Mouse (Mus musculus): ENCODE data around the gene Sprn. TPM values are rescaled to one million over a fixed set of nuclear protein-coding genes. Genes with fewer than 3 reads are reported as not detected.

Gene Sprn
- polyA plus RNA-seq, 1 experiment from 2014 or later: 2.8 TPM

- WGBS: 84% methylated on average over 2 of the region's 2 CpGs
These were observed 34.2 kb downstream of the Sprn start for GRCm38 (mm10) chr7:140120484-140120883.

GRCm38 (mm10) chr7:140116329-140117054 is 38.2 kb downstream of the Sprn start, which contains the start of gene Echs1:
Echs1 (minus strand) TSS chr7:140116476.
- ATAC-seq (ENCODE audit: low FRiP score, low read depth): peak; percentile 95
- H3K4me2 ChIP-seq (replicated peaks): peak within 1 kb of the TSS; percentile 90

More at GRCm38 (mm10) chr7:140120484-140120883, 34.2 kb downstream of the Sprn start:
- Histone ChIP-seq H3K27ac (replicated peaks) (no peak overlapping the region), H3K27me3 (no peaks in the 10 kb centered on the region; the same call in 1 of the 2 replicates), H3K4me2 (replicated peaks) (no peak overlapping the region), H3K36me3 (no peaks in the 10 kb centered on the region), H3K4me1 (peaks cover 8% of the 10 kb centered on the region), H3K9ac (replicated peaks) (no peak overlapping the region), H3K9me3 (no peaks in the 10 kb centered on the region), H3K4me3 (no peak overlapping the region)
- no peak for ATAC-seq (ENCODE audit: low FRiP score, low read depth)

GRCm38 (mm10) chr7:140115583-140116328 is 38.9 kb downstream of the Sprn start, which contains the start of gene Paox:
Paox (plus strand) TSS chr7:140115799.
- ATAC-seq (ENCODE audit: low FRiP score, low read depth): peak; percentile 51
- H3K27ac ChIP-seq (replicated peaks): peak within 1 kb of the TSS; percentile 64

More at GRCm38 (mm10) chr7:140116329-140117054, 38.2 kb downstream of the Sprn start, which contains the start of gene Echs1:
- peak within 1 kb of the TSS; percentile 66 for H3K4me3 ChIP-seq
- H3K9me3 ChIP-seq: no peaks in the 10 kb centered on the region
- peak within 1 kb of the TSS; percentile 80 for H3K9ac ChIP-seq (replicated peaks)
- peaks cover 14% of the 10 kb centered on the region for H3K36me3 ChIP-seq
- 4% methylated on average over 28 of the region's 28 CpGs for WGBS
- H3K27me3 ChIP-seq: no peaks in the 10 kb centered on the region
- peaks cover 6% of the 10 kb centered on the region for H3K4me1 ChIP-seq
- peak within 1 kb of the TSS; percentile 64 for H3K27ac ChIP-seq (replicated peaks)

GRCm38 (mm10) chr7:140111943-140112342 is 42.7 kb downstream of the Sprn start:
- no peaks in the 10 kb centered on the region for H3K27me3 ChIP-seq
- no peak overlapping the region for H3K9ac ChIP-seq (replicated peaks)
- peaks cover 6% of the 10 kb centered on the region for H3K4me1 ChIP-seq
- peaks cover 58% of the 10 kb centered on the region for H3K36me3 ChIP-seq
- no peak overlapping the region for H3K4me2 ChIP-seq (replicated peaks)
- H3K9me3 ChIP-seq: no peaks in the 10 kb centered on the region
- no peak overlapping the region for H3K27ac ChIP-seq (replicated peaks)
- ATAC-seq (ENCODE audit: low FRiP score, low read depth): no peak
- 81% methylated on average over 3 of the region's 3 CpGs for WGBS
- H3K4me3 ChIP-seq: no peak overlapping the region

More at GRCm38 (mm10) chr7:140115583-140116328, 38.9 kb downstream of the Sprn start, which contains the start of gene Paox:
- Histone ChIP-seq H3K27me3 (no peaks in the 10 kb centered on the region), H3K4me2 (replicated peaks) (peak within 1 kb of the TSS; percentile 90), H3K9me3 (no peaks in the 10 kb centered on the region), H3K4me1 (peaks cover 6% of the 10 kb centered on the region), H3K4me3 (peak within 1 kb of the TSS; percentile 66), H3K36me3 (peaks cover 21% of the 10 kb centered on the region), H3K9ac (replicated peaks) (peak within 1 kb of the TSS; percentile 80)
- WGBS: 4% methylated on average over 23 of the region's 23 CpGs

GRCm38 (mm10) chr7:140104009-140104408 is 50.7 kb downstream of the Sprn start:
- H3K36me3 ChIP-seq: peaks cover 38% of the 10 kb centered on the region
- H3K27me3 ChIP-seq: peaks cover 15% of the 10 kb centered on the region
- no peak overlapping the region for H3K27ac ChIP-seq (replicated peaks)
- H3K9ac ChIP-seq (replicated peaks): no peak overlapping the region
- H3K4me2 ChIP-seq (replicated peaks): no peak overlapping the region
- H3K4me3 ChIP-seq: no peak overlapping the region
- peaks cover 14% of the 10 kb centered on the region for H3K4me1 ChIP-seq
- H3K9me3 ChIP-seq: no peaks in the 10 kb centered on the region
- 86% methylated on average over 4 of the region's 4 CpGs for WGBS
- no peak for ATAC-seq (ENCODE audit: low FRiP score, low read depth)

GRCm38 (mm10) chr7:140101993-140102860 is 52.5 kb downstream of the Sprn start, which contains the start of gene Fuom:
Fuom (minus strand) TSS chr7:140102441.
- H3K4me3 ChIP-seq: peak within 1 kb of the TSS; percentile 38
- no peak within 1 kb of the TSS for H3K27ac ChIP-seq (replicated peaks)
- peak; percentile 86 for ATAC-seq (ENCODE audit: low FRiP score, low read depth)
- peak within 1 kb of the TSS; percentile 65 for H3K4me2 ChIP-seq (replicated peaks)
- WGBS: 1% methylated on average over 30 of the region's 30 CpGs
- H3K36me3 ChIP-seq: peaks cover 22% of the 10 kb centered on the region
- H3K27me3 ChIP-seq: peaks cover 15% of the 10 kb centered on the region
- no peaks in the 10 kb centered on the region for H3K9me3 ChIP-seq
- peak within 1 kb of the TSS; percentile 57 for H3K9ac ChIP-seq (replicated peaks)
- peaks cover 14% of the 10 kb centered on the region for H3K4me1 ChIP-seq

GRCm38 (mm10) chr7:140101498-140101897 is 53.2 kb downstream of the Sprn start:
- Histone ChIP-seq H3K4me1 (peaks cover 14% of the 10 kb centered on the region), H3K4me2 (replicated peaks) (peak overlapping the region; percentile 65), H3K27me3 (peaks cover 15% of the 10 kb centered on the region), H3K9ac (replicated peaks) (peak overlapping the region; percentile 57), H3K4me3 (peak overlapping the region; percentile 38), H3K9me3 (no peaks in the 10 kb centered on the region), H3K27ac (replicated peaks) (no peak overlapping the region), H3K36me3 (peaks cover 15% of the 10 kb centered on the region)
- WGBS: 76% methylated on average over 10 of the region's 10 CpGs
- no peak for ATAC-seq (ENCODE audit: low FRiP score, low read depth)

Other genes starting within 250 kb of the Sprn start
- gene Utf1, start 211.1 kb downstream of the Sprn start, polyA plus RNA-seq (2016; fragmentation: Nextera tagmentation; extraction: Ambion mirVana): not detected in 2 replicates
- gene 6430531B16Rik, start 176.1 kb downstream of the Sprn start, polyA plus RNA-seq (2016; fragmentation: Nextera tagmentation; extraction: Ambion mirVana): 0.45 and 0.52 TPM in 2 replicates
- gene Adam8, start 162.3 kb downstream of the Sprn start, polyA plus RNA-seq (2016; fragmentation: Nextera tagmentation; extraction: Ambion mirVana): 3.6 and 3.9 TPM in 2 replicates
- gene Zfp511, start 118.5 kb downstream of the Sprn start, polyA plus RNA-seq (2016; fragmentation: Nextera tagmentation; extraction: Ambion mirVana): 41.9 and 45.2 TPM in 2 replicates
- gene Tubgcp2, start 118.2 kb downstream of the Sprn start, polyA plus RNA-seq (2016; fragmentation: Nextera tagmentation; extraction: Ambion mirVana): 70.6 and 72.7 TPM in 2 replicates
- gene Msx3, start 105.8 kb downstream of the Sprn start, polyA plus RNA-seq (2016; fragmentation: Nextera tagmentation; extraction: Ambion mirVana): 2.5 and 6.9 TPM in 2 replicates
- 21.4 and 22.3 TPM in 2 replicates for gene Caly, start 72.3 kb downstream of the Sprn start, polyA plus RNA-seq (2016; fragmentation: Nextera tagmentation; extraction: Ambion mirVana)
- not detected in 2 replicates for gene Prap1, start 61.5 kb downstream of the Sprn start, polyA plus RNA-seq (2016; fragmentation: Nextera tagmentation; extraction: Ambion mirVana)
- gene Fuom, start 52.4 kb downstream of the Sprn start, polyA plus RNA-seq (2016; fragmentation: Nextera tagmentation; extraction: Ambion mirVana): 14.6 and 16.1 TPM in 2 replicates
- gene Paox, start 39.1 kb downstream of the Sprn start, polyA plus RNA-seq (2016; fragmentation: Nextera tagmentation; extraction: Ambion mirVana): 9.8 and 11.3 TPM in 2 replicates
- 136 and 142 TPM in 2 replicates for gene Echs1, start 38.4 kb downstream of the Sprn start, polyA plus RNA-seq (2016; fragmentation: Nextera tagmentation; extraction: Ambion mirVana)
- gene Mtg1, start 17.3 kb downstream of the Sprn start, polyA plus RNA-seq (2016; fragmentation: Nextera tagmentation; extraction: Ambion mirVana): 26.1 and 28.8 TPM in 2 replicates
- gene Olfr522, start 9.9 kb upstream of the Sprn start, polyA plus RNA-seq (2016; fragmentation: Nextera tagmentation; extraction: Ambion mirVana): not detected in 2 replicates
- gene Olfr523, start 18.3 kb upstream of the Sprn start, polyA plus RNA-seq (2016; fragmentation: Nextera tagmentation; extraction: Ambion mirVana): not detected in 2 replicates
- not detected in 2 replicates for gene Olfr524, start 51.1 kb upstream of the Sprn start, polyA plus RNA-seq (2016; fragmentation: Nextera tagmentation; extraction: Ambion mirVana)
- not detected in 2 replicates for gene Cd163l1, start 63.4 kb upstream of the Sprn start, polyA plus RNA-seq (2016; fragmentation: Nextera tagmentation; extraction: Ambion mirVana)
- not detected in 2 replicates for gene 5830411N06Rik, start 92.4 kb upstream of the Sprn start, polyA plus RNA-seq (2016; fragmentation: Nextera tagmentation; extraction: Ambion mirVana)
- gene Olfr525, start 166.0 kb upstream of the Sprn start, polyA plus RNA-seq (2016; fragmentation: Nextera tagmentation; extraction: Ambion mirVana): not detected in 2 replicates
- not detected in 2 replicates for gene Olfr527, start 179.1 kb upstream of the Sprn start, polyA plus RNA-seq (2016; fragmentation: Nextera tagmentation; extraction: Ambion mirVana)
- not detected in 2 replicates for gene Olfr60, start 206.8 kb upstream of the Sprn start, polyA plus RNA-seq (2016; fragmentation: Nextera tagmentation; extraction: Ambion mirVana)
- gene Olfr530, start 221.5 kb upstream of the Sprn start, polyA plus RNA-seq (2016; fragmentation: Nextera tagmentation; extraction: Ambion mirVana): not detected in 2 replicates
- gene Olfr531, start 248.0 kb upstream of the Sprn start, polyA plus RNA-seq (2016; fragmentation: Nextera tagmentation; extraction: Ambion mirVana): not detected in 2 replicates